Mouse (Mus musculus): Measurements from ENCODE around the gene Btbd17. TPM values are rescaled to one million over a fixed set of nuclear protein-coding genes. Genes with fewer than 3 reads are reported as not detected.

Btbd17 gene
- polyA plus RNA-seq, 1 experiment from 2014 or later = 0.78 TPM

GRCm38 (mm10) chr11:114809371-114809770, 13.6 kb upstream of the Btbd17 start:
- Histone ChIP-seq H3K4me1 (replicated peaks; ENCODE audit: insufficient read depth, low read length) (no peaks in the 10 kb centered on the region), H3K4me2 (ENCODE audit: low read length) (no peak overlapping the region), H3K9ac (ENCODE audit: low read depth, low read length) (no peak overlapping the region), H3K27ac (no peak overlapping the region), H3K36me3 (ENCODE audit: insufficient read depth, low read length) (no peaks in the 10 kb centered on the region), H3K4me3 (replicated peaks; ENCODE audit: low read depth, low read length) (no peak overlapping the region), H3K27me3 (ENCODE audit: insufficient read depth, low read length) (no peaks in the 10 kb centered on the region), H3K9me3 (replicated peaks; ENCODE audit: low read length) (no peaks in the 10 kb centered on the region)
- WGBS = 91% methylated on average over 1 of the region's 1 CpGs
- peak; percentile 55 for TF ChIP-seq CTCF (IDR thresholded peaks at IDR 0.05; ENCODE audit: low read depth)
- ATAC-seq (replicated peaks; ENCODE audit: low FRiP score, low read depth) = no peak
- DNase-seq (ENCODE audit: low spot score) = no peak

- WGBS = 38% methylated on average over 14 of the region's 14 CpGs
- Histone ChIP-seq H3K9me3 (replicated peaks; ENCODE audit: low read length) (no peaks in the 10 kb centered on the region), H3K27me3 (ENCODE audit: insufficient read depth, low read length) (no peaks in the 10 kb centered on the region), H3K4me3 (replicated peaks; ENCODE audit: low read depth, low read length) (no peak overlapping the region), H3K36me3 (ENCODE audit: insufficient read depth, low read length) (no peaks in the 10 kb centered on the region), H3K9ac (ENCODE audit: low read depth, low read length) (no peak overlapping the region), H3K27ac (no peak overlapping the region), H3K4me1 (replicated peaks; ENCODE audit: insufficient read depth, low read length) (0 out of 2 replicates have a peak, but pooled peaks cover 1% of the 10 kb centered on the region), H3K4me2 (ENCODE audit: low read length) (no peak overlapping the region)
- ATAC-seq (replicated peaks; ENCODE audit: low FRiP score, low read depth) (no peak), DNase-seq (ENCODE audit: low spot score) (no peak)
- no peak for TF ChIP-seq CTCF (IDR thresholded peaks at IDR 0.05; ENCODE audit: low read depth)
Observed at GRCm38 (mm10) chr11:114807686-114808427, 12.1 kb upstream of the Btbd17 start.

GRCm38 (mm10) chr11:114807025-114807424, 11.3 kb upstream of the Btbd17 start:
- H3K4me3 ChIP-seq (replicated peaks; ENCODE audit: low read depth, low read length) = no peak overlapping the region
- H3K27ac ChIP-seq = no peak overlapping the region
- no peaks in the 10 kb centered on the region for H3K9me3 ChIP-seq (replicated peaks; ENCODE audit: low read length)
- no peaks in the 10 kb centered on the region for H3K36me3 ChIP-seq (ENCODE audit: insufficient read depth, low read length)
- no peak overlapping the region for H3K9ac ChIP-seq (ENCODE audit: low read depth, low read length)
- no peak for ATAC-seq (replicated peaks; ENCODE audit: low FRiP score, low read depth)
- H3K27me3 ChIP-seq (ENCODE audit: insufficient read depth, low read length) = no peaks in the 10 kb centered on the region
- no peak overlapping the region for H3K4me2 ChIP-seq (ENCODE audit: low read length)
- 82% methylated on average over 2 of the region's 2 CpGs for WGBS
- DNase-seq (ENCODE audit: low spot score) = no peak
- TF ChIP-seq CTCF (IDR thresholded peaks at IDR 0.05; ENCODE audit: low read depth) = no peak
- 0 out of 2 replicates have a peak, but pooled peaks cover 3% of the 10 kb centered on the region for H3K4me1 ChIP-seq (replicated peaks; ENCODE audit: insufficient read depth, low read length)

GRCm38 (mm10) chr11:114803990-114804389, 8.2 kb upstream of the Btbd17 start:
- TF ChIP-seq CTCF (IDR thresholded peaks at IDR 0.05; ENCODE audit: low read depth) = no peak
- ATAC-seq (replicated peaks; ENCODE audit: low FRiP score, low read depth) = no peak
- 64% methylated on average over 8 of the region's 8 CpGs for WGBS

GRCm38 (mm10) chr11:114802540-114803267, 7.0 kb upstream of the Btbd17 start:
- no peak overlapping the region for H3K27ac ChIP-seq
- H3K4me3 ChIP-seq (replicated peaks; ENCODE audit: low read depth, low read length) = no peak overlapping the region
- H3K9me3 ChIP-seq (replicated peaks; ENCODE audit: low read length) = no peaks in the 10 kb centered on the region
- 0 out of 2 replicates have a peak, but pooled peaks cover 3% of the 10 kb centered on the region for H3K4me1 ChIP-seq (replicated peaks; ENCODE audit: insufficient read depth, low read length)
- ATAC-seq (replicated peaks; ENCODE audit: low FRiP score, low read depth) (no peak), DNase-seq (ENCODE audit: low spot score) (no peak)
- no peak for TF ChIP-seq CTCF (IDR thresholded peaks at IDR 0.05; ENCODE audit: low read depth)
- no peak overlapping the region for H3K9ac ChIP-seq (ENCODE audit: low read depth, low read length)
- H3K36me3 ChIP-seq (ENCODE audit: insufficient read depth, low read length) = no peaks in the 10 kb centered on the region
- 55% methylated on average over 15 of the region's 15 CpGs for WGBS
- no peaks in the 10 kb centered on the region for H3K27me3 ChIP-seq (ENCODE audit: insufficient read depth, low read length)
- H3K4me2 ChIP-seq (ENCODE audit: low read length) = no peak overlapping the region

More at GRCm38 (mm10) chr11:114803990-114804389, 8.2 kb upstream of the Btbd17 start:
- no peak overlapping the region for H3K4me2 ChIP-seq (ENCODE audit: low read length)
- H3K4me3 ChIP-seq (replicated peaks; ENCODE audit: low read depth, low read length) = no peak overlapping the region
- no peaks in the 10 kb centered on the region for H3K9me3 ChIP-seq (replicated peaks; ENCODE audit: low read length)
- no peak overlapping the region for H3K9ac ChIP-seq (ENCODE audit: low read depth, low read length)
- H3K36me3 ChIP-seq (ENCODE audit: insufficient read depth, low read length) = no peaks in the 10 kb centered on the region
- no peaks in the 10 kb centered on the region for H3K27me3 ChIP-seq (ENCODE audit: insufficient read depth, low read length)
- 0 out of 2 replicates have a peak, but pooled peaks cover 3% of the 10 kb centered on the region for H3K4me1 ChIP-seq (replicated peaks; ENCODE audit: insufficient read depth, low read length)
- no peak overlapping the region for H3K27ac ChIP-seq
- no peak for DNase-seq (ENCODE audit: low spot score)

- Histone ChIP-seq H3K27ac (no peak overlapping the region), H3K4me1 (replicated peaks; ENCODE audit: insufficient read depth, low read length) (0 out of 2 replicates have a peak, but pooled peaks cover 3% of the 10 kb centered on the region), H3K27me3 (ENCODE audit: insufficient read depth, low read length) (no peaks in the 10 kb centered on the region), H3K9me3 (replicated peaks; ENCODE audit: low read length) (no peaks in the 10 kb centered on the region), H3K4me2 (ENCODE audit: low read length) (no peak overlapping the region), H3K36me3 (ENCODE audit: insufficient read depth, low read length) (no peaks in the 10 kb centered on the region), H3K9ac (ENCODE audit: low read depth, low read length) (no peak overlapping the region), H3K4me3 (replicated peaks; ENCODE audit: low read depth, low read length) (no peak overlapping the region)
- no peak for TF ChIP-seq CTCF (IDR thresholded peaks at IDR 0.05; ENCODE audit: low read depth)
- DNase-seq (ENCODE audit: low spot score) = no peak
- WGBS = 91% methylated on average over 1 of the region's 1 CpGs
- no peak for ATAC-seq (replicated peaks; ENCODE audit: low FRiP score, low read depth)
Observed at GRCm38 (mm10) chr11:114801906-114802305, 6.2 kb upstream of the Btbd17 start.

Data from kidney, postnatal 0 days (tissue).